Mouse (Mus musculus) liver, embryonic 14 days (tissue): ENCODE results near the gene Hs6st3. TPM values are rescaled to one million over a fixed set of nuclear protein-coding genes. Genes with fewer than 3 reads are reported as not detected.

Source experiments
- polyA plus RNA-seq: library from polyadenylated mRNA; depleted of rRNA; stranded (reverse); fragments of >200 nt; gene quantifications from 2 replicates; pipeline ENCODE4 v1.2.3, GENCODE M21; 2012; rRNA removed

The Hs6st3 gene
- 0.02 and 0.03 TPM in 2 replicates for polyA plus RNA-seq

DNA sequence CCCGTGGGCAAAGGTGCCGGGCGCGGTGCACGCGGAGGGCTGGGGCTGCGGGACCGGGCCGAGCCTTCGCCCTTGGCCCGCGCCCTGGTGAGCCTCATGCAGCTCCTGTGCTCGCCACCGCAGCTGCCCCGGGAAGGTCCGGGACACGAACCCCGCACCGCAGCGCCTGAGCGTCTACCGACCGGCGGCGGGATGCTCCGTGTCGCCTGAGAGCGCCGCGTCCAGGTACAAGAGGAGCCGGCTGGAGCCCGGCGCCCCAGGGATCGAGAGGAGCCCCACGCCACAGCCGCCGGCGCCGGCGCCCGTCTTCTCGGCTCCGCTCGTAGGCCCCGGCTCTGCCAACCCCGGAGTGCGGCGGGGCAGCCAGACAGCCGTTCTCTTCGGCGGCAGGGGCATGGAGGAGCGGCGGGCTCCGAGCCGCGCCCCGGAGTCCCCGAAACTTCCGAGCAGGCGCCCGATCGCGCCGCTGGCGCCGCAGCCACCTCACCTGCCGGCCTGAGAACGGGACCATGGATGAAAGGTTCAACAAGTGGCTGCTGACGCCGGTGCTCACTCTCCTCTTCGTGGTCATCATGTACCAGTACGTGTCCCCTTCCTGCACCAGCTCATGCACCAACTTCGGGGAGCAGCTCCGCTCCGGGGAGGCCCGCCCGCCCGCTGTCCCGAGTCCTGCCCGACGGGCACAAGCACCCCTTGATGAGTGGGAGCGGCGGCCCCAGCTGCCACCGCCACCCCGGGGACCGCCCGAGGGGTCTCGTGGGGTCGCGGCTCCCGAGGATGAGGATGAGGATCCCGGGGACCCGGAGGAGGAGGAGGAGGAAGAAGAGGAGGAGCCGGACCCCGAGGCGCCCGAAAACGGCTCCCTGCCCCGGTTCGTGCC, at the start of gene Hs6st3:
TSS of gene Hs6st3 (plus strand) at position 436 of the 880 bp plus-strand sequence.

DNA sequence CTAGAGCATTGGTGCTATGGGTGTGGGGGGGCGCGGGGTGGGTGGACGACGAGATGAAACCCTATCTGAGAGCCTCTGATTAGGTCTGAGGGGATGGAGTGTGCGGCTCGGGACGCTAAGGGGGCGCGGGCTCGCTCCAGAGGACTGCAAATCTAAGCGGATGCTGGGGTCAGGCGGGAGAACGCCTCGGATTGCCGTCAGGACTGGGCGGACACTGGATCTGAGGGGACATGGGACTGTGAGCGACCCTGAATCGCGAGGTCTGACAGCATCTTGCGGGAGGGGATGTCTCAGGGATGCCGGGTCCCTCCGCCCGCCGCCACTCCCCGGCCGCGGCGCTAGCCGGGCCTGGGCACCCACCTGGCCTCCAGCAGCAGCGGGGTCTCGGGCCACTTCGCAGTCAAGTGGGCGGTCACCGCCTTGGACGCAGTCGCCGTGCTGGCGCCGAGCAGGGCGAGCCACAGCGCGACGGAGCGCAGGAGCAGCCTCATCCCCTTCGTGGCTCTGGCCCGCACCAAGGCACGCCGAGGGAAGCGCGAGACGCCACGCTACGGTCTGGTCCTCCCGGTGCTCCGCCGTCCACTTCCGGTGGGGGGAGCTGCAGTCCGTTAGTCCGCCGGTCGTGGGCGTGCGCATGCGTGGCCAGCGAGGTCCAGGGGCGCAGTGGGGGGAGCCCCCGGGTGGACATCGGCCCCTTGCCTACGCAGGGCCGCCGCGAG, 39.1 kb upstream of the Hs6st3 start, which contains the start of gene Uggt2:
TSS of gene Uggt2 (minus strand) at position 580 of the 719 bp plus-strand sequence.

Other genes with a start within 250 kb of the Hs6st3 start
- gene Dzip1, start 212.9 kb upstream of the Hs6st3 start, polyA plus RNA-seq = 1.5 and 1.8 TPM in 2 replicates
- gene Dnajc3, start 200.4 kb upstream of the Hs6st3 start, polyA plus RNA-seq = 13.0 and 15.0 TPM in 2 replicates
- 1.4 and 2.1 TPM in 2 replicates for gene Uggt2, start 38.9 kb upstream of the Hs6st3 start, polyA plus RNA-seq